ENCODE assay signal across 15 mouse cellular contexts in genomic region chr7:132269661-132270060, GRCm38 (mm10). TPM values are rescaled to one million over a fixed set of nuclear protein-coding genes. Genes with fewer than 3 reads are reported as not detected.
DNase-seq lines count a peak whose midpoint lies in the region; ATAC-seq lines count a peak whose summit lies in the region.
"Had no signal": no experiment of that assay in that cellular context is flagged by ENCODE, and none has a peak within 500 bp of the region (broad histone marks: within the 10 kb centered on the region; RNA-seq: fewer than 3 reads in every experiment).

No protein-coding gene starts in this region.

- intact Hi-C loops in gastrocnemius, postnatal 36 days (cut with DNase I) = no loop called here

- no peaks in the 10 kb centered on the region for H3K9me3 ChIP-seq in forebrain, embryonic 15.5 days
- no peaks in the 10 kb centered on the region for H3K9me3 ChIP-seq in forebrain, embryonic 12.5 days
- H3K9me3 ChIP-seq in lung, embryonic 16.5 days (ENCODE audit: control insufficient read depth, low read length) = no peaks in the 10 kb centered on the region
- H3K9me3 ChIP-seq: embryonic facial prominence, embryonic 10.5 days; embryonic facial prominence, embryonic 12.5 days had no signal

- H3K27me3 ChIP-seq in forebrain, embryonic 15.5 days = no peaks in the 10 kb centered on the region
- no peaks in the 10 kb centered on the region; the same call in 1 of the 2 replicates for H3K27me3 ChIP-seq in forebrain, embryonic 12.5 days
- H3K27me3 ChIP-seq in lung, embryonic 16.5 days (ENCODE audit: control insufficient read depth, insufficient read depth, low read depth, low read length) = no peaks in the 10 kb centered on the region
- H3K27me3 ChIP-seq: embryonic facial prominence, embryonic 12.5 days had no signal

- no peaks in the 10 kb centered on the region for H3K36me3 ChIP-seq in forebrain, embryonic 15.5 days
- peaks cover 53% of the 10 kb centered on the region for H3K36me3 ChIP-seq in forebrain, embryonic 12.5 days (replicated peaks)
- H3K36me3 ChIP-seq in lung, embryonic 16.5 days (ENCODE audit: control insufficient read depth, insufficient read depth, low read length) = peaks cover 19% of the 10 kb centered on the region

- no peak overlapping the region for H3K4me3 ChIP-seq in forebrain, embryonic 15.5 days
- H3K4me3 ChIP-seq in forebrain, embryonic 12.5 days (replicated peaks) = no peak overlapping the region
- H3K4me3 ChIP-seq in lung, embryonic 16.5 days (ENCODE audit: low read length) = no peak overlapping the region
- H3K4me3 ChIP-seq: embryonic facial prominence, embryonic 10.5 days; embryonic facial prominence, embryonic 12.5 days had no signal

- no peak overlapping the region for H3K4me2 ChIP-seq in forebrain, embryonic 15.5 days (replicated peaks)
- H3K4me2 ChIP-seq in forebrain, embryonic 12.5 days = no peak overlapping the region
- no peak overlapping the region for H3K4me2 ChIP-seq in lung, embryonic 16.5 days (ENCODE audit: low read depth, low read length)
- H3K4me2 ChIP-seq: embryonic facial prominence, embryonic 12.5 days had no signal

- 65% methylated on average over 3 of the region's 3 CpGs for WGBS in forebrain, embryonic 15.5 days
- WGBS in forebrain, embryonic 12.5 days = 96% methylated on average over 3 of the region's 3 CpGs
- 77% methylated on average over 3 of the region's 3 CpGs for WGBS in lung, embryonic 16.5 days

- no peak for DNase-seq in lung, postnatal 25 days (ENCODE audit: low spot score)
- DNase-seq in brain, adult 2 months (ENCODE audit: low read depth, low spot score) = peak; percentile 67
- no peak for DNase-seq in gastrocnemius, postnatal 36 days
- DNase-seq: adrenal gland, adult 2 months; adrenal gland, postnatal 10 days; adrenal gland, postnatal 25 days; cerebellum, adult 11-12 months; cerebellum, adult 8-10 months; cerebellum, adult 9-11 months had no signal

- no peak for ATAC-seq in forebrain, embryonic 15.5 days (replicated peaks)
- ATAC-seq in forebrain, embryonic 12.5 days (ENCODE audit: low FRiP score) = no peak
- ATAC-seq in lung, embryonic 16.5 days (ENCODE audit: low read depth) = no peak
- ATAC-seq: forebrain, embryonic 14.5 days had no signal

- 0 out of 2 replicates have a peak overlapping the region, but pooled peaks have one; percentile 25 for H3K27ac ChIP-seq in forebrain, embryonic 15.5 days (replicated peaks)
- no peak overlapping the region for H3K27ac ChIP-seq in forebrain, embryonic 12.5 days
- H3K27ac ChIP-seq in lung, embryonic 16.5 days (ENCODE audit: low read length) = peak overlapping the region; percentile 12; the same call in 1 of the 2 replicates
- H3K27ac ChIP-seq: embryonic facial prominence, embryonic 10.5 days; embryonic facial prominence, embryonic 12.5 days had no signal

- H3K4me1 ChIP-seq in forebrain, embryonic 15.5 days = peaks cover 6% of the 10 kb centered on the region
- H3K4me1 ChIP-seq in forebrain, embryonic 12.5 days = peaks cover 7% of the 10 kb centered on the region
- H3K4me1 ChIP-seq in lung, embryonic 16.5 days (replicated peaks; ENCODE audit: control insufficient read depth, insufficient read depth, low read length) = peaks cover 9% of the 10 kb centered on the region
- H3K4me1 ChIP-seq: embryonic facial prominence, embryonic 12.5 days had no signal

- no peak overlapping the region for H3K9ac ChIP-seq in forebrain, embryonic 15.5 days (replicated peaks)
- no peak overlapping the region for H3K9ac ChIP-seq in forebrain, embryonic 12.5 days
- H3K9ac ChIP-seq in lung, embryonic 16.5 days (ENCODE audit: low read length) = no peak overlapping the region
- H3K9ac ChIP-seq: embryonic facial prominence, embryonic 12.5 days had no signal

RNA-seq across cellular contexts. Expression of gene Chst15, which starts 47.4 kb away (rescaled TPM):
- 20.1 and 22.0 TPM in 2 replicates for polyA plus RNA-seq in forebrain, embryonic 15.5 days (2015; fragmentation: Nextera tagmentation; extraction: Ambion mirVana)
- polyA plus RNA-seq in forebrain, embryonic 12.5 days (2016; fragmentation: Nextera tagmentation; extraction: Ambion mirVana) = 13.8 and 15.6 TPM in 2 replicates
- polyA plus RNA-seq in lung, embryonic 16.5 days (2015; fragmentation: Nextera tagmentation; extraction: Ambion mirVana) = 22.3 and 24.8 TPM in 2 replicates
- 1 to 10 TPM; 2.3 to 2.6 TPM for total RNA-seq in gastrocnemius, postnatal 36 days (2021)
